Mouse (Mus musculus) bone marrow macrophage, adult 2 months (primary cell): ENCODE measurements around the gene Ppp1r35. TPM values are rescaled to one million over a fixed set of nuclear protein-coding genes. Genes with fewer than 3 reads are reported as not detected.

ENCODE experiments used
- H3K27ac ChIP-seq: 2 replicates; pipeline ENCODE4 v1.5.1; 2012; ENCODE audit warnings: low read depth, low read length; ENCODE audit not compliant: insufficient read depth
- H3K4me1 ChIP-seq: 2 replicates; pipeline ENCODE4 v1.6.1; 2012; ENCODE audit warnings: low read length; ENCODE audit not compliant: control insufficient read depth, insufficient read depth
- H3K4me3 ChIP-seq: 2 replicates; pipeline ENCODE4 v1.5.1; 2012; ENCODE audit warnings: mild to moderate bottlenecking, low read length, moderate library complexity; ENCODE audit not compliant: insufficient read depth
- CTCF ChIP-seq: IDR thresholded peaks from 2 replicates; pipeline ENCODE4 v1.5.1; 2012; ENCODE audit warnings: low read depth, mild to moderate bottlenecking, low read length, moderate library complexity
- POLR2A ChIP-seq: IDR thresholded peaks from 2 replicates; pipeline ENCODE4 v1.6.1; 2012; ENCODE audit warnings: mild to moderate bottlenecking, low read depth, low read length, borderline replicate concordance
- polyA plus RNA-seq: library from polyadenylated mRNA; stranded (reverse); fragments of >200 nt; gene quantifications from 2 replicates; pipeline ENCODE4 v1.2.4, GENCODE M21; 2012; ENCODE audit not compliant: missing spikeins, insufficient read depth, insufficient read length

Gene Ppp1r35
- polyA plus RNA-seq, 1 experiment = 36.2 TPM

DNA sequence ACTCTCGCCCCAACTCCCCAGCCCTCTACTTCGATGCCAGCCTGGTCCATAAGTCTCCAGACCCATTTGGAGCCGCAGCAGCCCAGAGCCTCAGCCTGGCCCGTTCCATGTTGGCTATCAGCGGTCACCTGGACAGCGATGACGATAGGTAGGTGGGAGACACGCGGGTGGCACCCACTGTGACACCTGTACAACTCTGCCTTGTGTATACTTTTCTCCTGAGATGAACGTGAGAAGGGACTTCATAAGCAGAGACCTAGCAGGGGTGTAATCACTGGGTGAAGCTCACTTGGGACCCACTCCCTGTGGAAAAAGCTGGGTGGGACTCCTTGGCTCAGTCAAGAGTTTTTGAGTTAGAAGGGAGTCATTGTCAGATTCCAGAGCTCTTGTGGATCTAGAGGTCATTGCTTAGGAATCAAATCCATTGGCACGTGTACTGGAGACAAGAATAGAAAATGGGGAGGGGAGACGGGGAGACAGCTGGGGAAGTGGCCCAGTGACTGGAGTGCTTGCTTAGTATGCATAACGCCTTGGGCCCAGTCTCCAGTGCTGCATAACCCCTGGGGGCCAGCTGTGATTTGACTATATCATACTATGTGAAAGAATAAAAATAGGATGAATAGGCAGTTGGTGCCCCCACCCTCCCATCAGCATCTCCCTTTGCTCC, 27.3 kb upstream of the Ppp1r35 start:
- Histone ChIP-seq H3K27ac (no peak overlapping the region), H3K4me1 (peaks cover 9% of the 10 kb centered on the region; the same call in 1 of the 2 replicates), H3K4me3 (no peak overlapping the region)
- TF ChIP-seq POLR2A (no peak), CTCF (no peak)

DNA sequence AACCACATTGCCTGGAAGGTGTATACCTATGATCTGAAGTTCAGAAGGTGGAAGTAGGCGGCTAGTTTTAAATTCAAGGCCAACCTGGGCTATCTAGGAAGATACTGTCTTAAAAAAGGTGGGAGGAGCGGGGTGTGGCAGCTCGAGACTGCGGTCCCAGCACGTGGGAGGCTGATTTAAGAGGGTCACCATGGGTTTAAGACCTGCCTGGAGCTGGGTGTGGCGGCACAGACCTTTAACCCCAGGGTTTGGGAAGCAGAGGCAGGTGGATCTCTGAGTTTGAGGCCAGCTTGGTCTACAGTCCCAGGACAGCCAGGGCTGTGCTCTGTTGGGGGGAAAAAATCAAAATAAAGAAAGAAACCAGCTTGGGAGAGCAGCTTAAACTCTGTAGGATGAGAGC, 26.7 kb upstream of the Ppp1r35 start:
- Histone ChIP-seq H3K4me1 (peaks cover 9% of the 10 kb centered on the region; the same call in 1 of the 2 replicates), H3K27ac (no peak overlapping the region), H3K4me3 (no peak overlapping the region)
- TF ChIP-seq CTCF (no peak), POLR2A (no peak)

DNA sequence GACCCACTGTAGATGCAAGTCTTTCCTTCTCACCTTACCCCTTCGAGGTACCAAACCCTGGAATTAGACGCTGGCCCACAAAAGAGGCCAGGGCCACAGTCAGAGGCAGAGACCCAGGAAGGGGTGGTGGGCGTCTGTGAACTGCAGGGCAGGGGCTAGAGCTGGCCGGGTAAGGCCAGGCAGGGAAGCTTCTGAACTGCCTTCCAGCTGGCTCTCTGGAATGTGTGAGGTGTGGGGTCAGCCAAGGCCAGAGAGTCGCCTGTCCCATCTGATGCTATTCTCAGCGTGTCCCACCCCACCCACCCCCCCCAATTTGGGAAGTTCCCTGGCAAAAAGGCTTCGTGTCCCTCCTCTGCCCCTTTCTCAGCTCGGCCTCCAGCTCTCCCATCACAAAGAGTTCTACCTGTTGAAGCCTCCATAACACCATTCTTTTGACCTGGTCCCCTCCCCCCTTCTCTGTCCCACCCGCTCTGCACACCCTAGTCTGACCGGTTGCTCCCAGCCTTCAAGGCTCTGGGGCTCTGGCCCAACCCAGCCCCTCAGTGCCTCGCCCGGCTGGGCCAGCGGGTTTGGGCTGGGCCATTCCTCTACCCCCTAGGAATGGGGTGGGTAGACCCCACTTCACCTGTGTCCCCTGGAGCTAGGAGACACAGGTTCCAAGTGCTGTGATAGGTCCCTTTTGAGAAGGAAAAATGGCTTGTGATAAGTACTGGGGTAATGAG, 25.4 kb upstream of the Ppp1r35 start:
- Histone ChIP-seq H3K4me3 (no peak overlapping the region), H3K4me1 (peaks cover 9% of the 10 kb centered on the region; the same call in 1 of the 2 replicates), H3K27ac (no peak overlapping the region)
- TF ChIP-seq POLR2A (no peak), CTCF (no peak)

DNA sequence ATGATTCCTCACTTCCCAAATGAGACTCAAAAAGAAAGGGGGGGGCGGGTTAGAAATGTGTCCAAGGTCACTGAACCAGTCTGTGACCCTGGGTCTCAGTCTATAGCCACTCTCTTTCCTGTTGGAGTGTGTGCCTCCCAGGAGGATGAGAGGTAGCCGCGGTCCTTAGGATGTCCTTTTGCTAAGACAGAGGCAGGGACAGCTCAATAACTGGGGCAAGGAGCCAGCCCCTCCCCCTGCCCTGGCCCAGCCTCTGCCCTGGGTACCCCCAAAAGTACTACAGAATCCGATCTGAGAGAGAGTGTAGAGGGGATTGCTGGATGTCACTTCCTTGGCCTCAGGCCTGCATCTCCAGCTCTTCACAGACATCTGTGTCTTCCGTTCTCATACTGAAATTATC, 23.2 kb upstream of the Ppp1r35 start:
- no peak for TF ChIP-seq POLR2A
- no peak for TF ChIP-seq CTCF
- peaks cover 10% of the 10 kb centered on the region for H3K4me1 ChIP-seq
- no peak overlapping the region for H3K4me3 ChIP-seq
- no peak overlapping the region for H3K27ac ChIP-seq

DNA sequence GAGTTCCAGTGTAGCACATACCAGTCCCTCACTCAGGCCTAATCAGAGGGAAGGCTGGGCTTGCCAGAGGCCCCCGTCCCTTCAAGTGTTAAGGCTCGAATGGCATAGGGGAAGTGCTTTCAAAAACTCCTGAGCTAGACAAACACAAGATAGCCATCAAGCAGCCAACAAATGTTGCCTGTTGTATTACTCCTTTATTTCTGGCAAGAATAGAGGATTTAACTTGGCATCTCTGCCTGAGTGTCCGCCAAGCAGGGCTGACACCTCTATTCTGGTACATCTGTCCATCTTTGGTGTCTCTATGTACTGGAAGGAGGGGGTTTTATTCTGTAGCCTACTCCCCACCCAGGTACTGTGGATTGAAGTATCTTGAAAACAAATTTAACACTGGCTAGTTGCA, 22.5 kb upstream of the Ppp1r35 start:
- no peak for TF ChIP-seq CTCF
- no peak for TF ChIP-seq POLR2A
- H3K4me1 ChIP-seq = peaks cover 8% of the 10 kb centered on the region
- H3K27ac ChIP-seq = no peak overlapping the region
- H3K4me3 ChIP-seq = no peak overlapping the region

DNA sequence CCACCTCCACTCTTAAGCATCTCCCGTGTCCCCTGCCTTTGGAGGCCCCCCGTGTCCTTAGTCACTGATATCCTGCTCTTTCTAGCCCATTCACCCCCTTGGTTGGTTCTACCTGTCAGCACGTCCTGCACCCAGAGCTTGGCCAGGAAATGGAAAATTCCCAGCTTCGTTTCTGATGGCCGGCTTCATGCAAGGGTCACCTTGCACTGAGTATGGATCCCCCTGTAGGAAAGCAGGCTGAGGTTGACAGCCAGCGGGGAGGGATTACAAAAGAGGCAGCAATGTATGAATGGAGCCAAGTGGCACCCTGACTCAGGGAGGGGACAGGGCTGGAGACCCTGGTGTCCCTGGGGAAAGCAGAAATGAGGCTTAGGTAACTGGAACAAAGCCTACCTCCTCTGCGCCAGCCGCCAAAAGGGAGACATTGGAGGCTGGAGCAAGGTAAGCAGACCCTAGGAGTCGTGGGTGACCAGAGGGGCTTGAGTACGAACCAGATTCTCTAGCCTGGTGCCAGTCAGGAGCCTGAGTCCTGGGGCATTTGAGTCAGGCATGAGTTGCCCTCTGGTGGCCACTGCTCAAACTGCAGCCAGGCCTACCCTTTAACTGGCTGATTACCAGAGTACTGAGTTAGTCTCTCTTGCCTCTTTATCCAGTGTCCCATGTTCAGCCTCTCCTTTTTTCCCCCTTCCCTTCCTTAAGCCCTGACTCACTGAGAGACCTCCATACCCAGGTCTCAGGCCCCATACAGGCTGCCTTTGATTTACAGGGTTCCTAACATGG, 21.6 kb upstream of the Ppp1r35 start:
- no peak overlapping the region for H3K4me3 ChIP-seq
- TF ChIP-seq CTCF = peak; percentile 80
- TF ChIP-seq POLR2A = no peak
- no peak overlapping the region for H3K27ac ChIP-seq
- H3K4me1 ChIP-seq = peaks cover 8% of the 10 kb centered on the region

DNA sequence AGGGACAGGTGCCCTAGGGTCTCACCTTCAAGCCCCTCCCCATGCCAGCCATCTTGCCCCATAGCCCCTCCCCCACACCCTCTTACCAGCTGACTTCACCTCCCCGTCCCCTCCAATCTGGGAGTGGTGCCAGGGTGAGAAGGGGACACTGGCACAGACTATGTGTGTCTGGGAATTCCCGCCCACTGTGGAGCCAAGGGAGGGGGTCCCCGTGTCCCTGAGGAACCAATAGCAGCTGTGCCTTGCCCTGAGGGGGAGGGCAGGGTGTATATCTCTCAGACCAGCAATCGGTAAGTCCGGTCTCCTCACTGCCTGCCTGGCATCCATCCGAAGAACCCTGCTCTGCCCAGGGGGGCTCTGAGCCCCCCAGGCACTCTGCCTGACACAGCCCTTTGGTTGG, 20.8 kb upstream of the Ppp1r35 start:
- H3K4me3 ChIP-seq = no peak overlapping the region
- no peak for TF ChIP-seq CTCF
- no peak for TF ChIP-seq POLR2A
- H3K4me1 ChIP-seq = peaks cover 8% of the 10 kb centered on the region
- H3K27ac ChIP-seq = no peak overlapping the region

DNA sequence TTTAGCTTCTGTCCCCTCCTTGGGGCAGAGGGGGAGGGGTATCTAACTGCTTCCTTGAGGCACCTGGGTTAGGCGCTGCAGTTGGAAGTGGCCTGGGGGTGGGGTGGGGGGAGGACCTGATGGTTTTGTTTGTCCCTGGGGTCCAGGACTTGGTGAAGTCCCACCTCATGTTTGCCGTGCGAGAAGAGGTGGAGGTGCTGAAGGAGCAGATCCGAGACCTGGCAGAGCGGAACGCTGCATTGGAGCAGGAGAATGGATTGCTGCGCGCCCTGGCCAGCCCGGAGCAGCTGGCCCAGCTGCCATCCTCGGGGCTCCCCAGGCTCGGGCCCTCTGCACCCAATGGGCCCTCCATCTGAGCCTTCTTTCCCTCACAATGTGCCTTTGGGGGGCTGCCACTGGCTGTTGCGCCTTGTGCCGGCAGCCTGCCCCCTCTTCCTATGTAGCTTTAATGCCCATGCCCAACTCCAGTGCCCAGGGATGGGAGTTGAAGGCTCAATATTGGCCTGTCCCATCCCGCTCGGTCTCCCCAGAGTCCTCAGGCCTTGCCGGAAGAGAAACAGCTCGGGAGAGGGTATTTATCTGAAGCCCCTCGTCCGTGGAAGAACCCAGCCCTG, 19.6 kb upstream of the Ppp1r35 start:
- TF ChIP-seq POLR2A (no peak), CTCF (no peak)
- Histone ChIP-seq H3K4me1 (peaks cover 8% of the 10 kb centered on the region), H3K4me3 (no peak overlapping the region), H3K27ac (no peak overlapping the region)

DNA sequence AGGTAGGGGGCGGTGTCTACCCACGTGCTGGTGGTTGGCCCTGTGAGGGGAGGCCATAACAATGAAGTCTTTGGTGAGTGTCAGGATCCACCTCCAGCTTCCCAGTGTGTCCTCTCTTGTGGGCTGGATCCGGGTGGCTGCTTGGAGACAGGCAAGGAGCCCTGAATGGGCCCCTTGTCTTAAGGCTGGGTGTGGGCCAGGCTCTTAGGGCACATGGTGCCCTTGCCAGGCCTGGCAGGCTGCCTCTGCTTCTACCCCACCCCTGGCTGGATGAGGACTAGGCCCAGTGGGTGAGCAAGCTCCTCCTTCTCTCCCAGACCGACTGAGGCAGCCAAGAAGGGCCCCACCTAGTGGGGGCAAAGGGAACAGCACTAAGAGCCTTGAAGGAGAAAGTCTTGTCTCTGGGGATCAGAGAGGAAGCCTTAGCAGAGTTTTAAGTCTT, 18.7 kb upstream of the Ppp1r35 start:
- H3K27ac ChIP-seq = no peak overlapping the region
- peaks cover 8% of the 10 kb centered on the region for H3K4me1 ChIP-seq
- H3K4me3 ChIP-seq = no peak overlapping the region
- TF ChIP-seq CTCF (peak; percentile 50), POLR2A (no peak)
